Mouse (Mus musculus) cerebellum, postnatal 25 days (tissue): ENCODE measurements around the gene Ahctf1.
"Not testable (repeated sequence)": the region's sequence is repeated elsewhere in the genome, so short reads cannot be mapped to it uniquely, and the experiment has no call there.

Source experiments
- DNase-seq, 2 experiments: peaks; one replicate each; pipeline ENCODE4 v3.0.0; 2021; ENCODE audit warnings: mixed read lengths in 2 of 2

Gene Ahctf1

DNA sequence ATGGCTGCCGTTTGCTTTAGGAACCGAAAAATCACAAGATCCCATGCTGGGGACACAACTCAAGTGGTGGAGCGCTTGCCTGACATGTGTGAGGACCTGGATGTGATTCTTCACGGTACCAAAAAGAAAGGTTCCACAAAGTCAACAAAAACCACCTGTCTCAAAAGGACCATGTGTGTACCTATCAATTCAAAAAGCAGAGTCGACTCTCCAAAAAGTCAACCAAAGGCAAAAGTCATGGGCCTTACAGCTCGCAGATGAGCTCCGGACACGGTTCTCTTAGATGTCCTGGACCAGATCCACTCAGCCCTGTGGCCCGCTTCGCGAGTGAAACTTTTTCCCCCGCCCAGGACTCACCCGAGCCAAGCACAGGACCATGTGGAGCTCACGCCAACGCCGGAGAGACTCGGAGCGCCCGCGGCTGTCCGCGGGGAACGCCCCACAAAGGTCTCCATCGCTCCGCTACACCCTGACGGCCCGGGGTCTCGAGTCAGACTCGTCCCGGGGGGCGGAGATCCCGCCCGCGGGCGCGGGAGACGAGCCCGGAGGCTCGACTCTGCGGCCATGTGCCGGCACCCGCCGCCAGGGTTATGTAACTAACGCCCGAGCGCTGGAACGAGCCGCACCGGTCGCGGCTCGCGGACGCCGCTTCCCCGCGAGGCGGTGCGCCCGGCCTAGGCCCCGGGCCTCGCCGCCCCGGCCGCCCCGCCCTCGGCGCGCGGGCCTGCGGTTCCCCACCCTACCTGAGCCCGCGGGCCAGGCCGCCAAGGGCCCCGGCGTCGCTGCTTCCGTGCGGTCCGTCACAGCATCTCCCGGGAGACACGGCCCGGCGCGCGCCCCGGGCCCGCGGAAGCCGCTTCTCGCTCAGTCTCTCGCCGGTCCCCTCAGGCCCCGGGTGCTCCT lies 619 bp downstream of the Ahctf1 start, which contains the start of gene Gm10518:
TSS of gene Gm10518 (plus strand) at position 767 of the 903 bp plus-strand sequence.
- DNase-seq: peak in 1 of 2 experiments; percentile 83

DNA sequence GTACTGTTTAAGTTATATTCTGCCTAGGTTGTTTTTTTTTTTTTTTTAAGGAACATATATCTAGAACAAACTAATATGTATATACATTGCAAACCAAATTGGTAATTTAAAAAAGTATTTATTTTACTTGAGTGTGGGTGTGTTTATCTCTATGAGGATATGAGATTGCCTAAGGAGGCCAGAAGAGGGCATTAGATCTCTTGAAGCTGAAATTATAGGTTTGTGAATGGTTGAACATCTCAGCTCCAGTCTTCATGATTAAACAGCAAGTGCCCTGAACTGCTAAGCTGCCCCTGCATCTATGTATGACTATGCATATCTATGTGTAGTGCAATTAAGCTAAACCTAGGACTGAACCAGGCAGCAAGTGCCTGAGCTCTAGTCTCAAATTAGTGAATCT lies 4.7 kb downstream of the Ahctf1 start:
- no peak for DNase-seq

DNA sequence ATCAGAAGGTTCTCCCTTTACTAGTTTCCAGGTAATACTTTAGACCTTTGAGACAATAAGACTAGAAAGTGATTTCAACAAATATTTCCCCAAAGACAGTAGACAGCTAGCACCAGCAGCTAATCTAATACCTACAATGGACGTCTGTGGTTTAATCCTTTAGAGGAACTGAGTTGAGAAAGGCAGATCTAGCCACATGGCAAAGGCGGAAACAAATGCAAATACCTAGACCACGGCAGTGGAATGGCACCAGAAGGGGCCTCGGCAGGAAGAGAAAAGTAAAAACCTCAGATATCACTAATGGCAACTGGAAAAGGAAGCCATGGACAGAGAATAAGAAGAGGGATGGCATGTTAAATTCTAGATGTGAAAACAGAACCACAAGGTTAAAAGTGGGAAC lies 16.2 kb downstream of the Ahctf1 start:
- no peak for DNase-seq

DNA sequence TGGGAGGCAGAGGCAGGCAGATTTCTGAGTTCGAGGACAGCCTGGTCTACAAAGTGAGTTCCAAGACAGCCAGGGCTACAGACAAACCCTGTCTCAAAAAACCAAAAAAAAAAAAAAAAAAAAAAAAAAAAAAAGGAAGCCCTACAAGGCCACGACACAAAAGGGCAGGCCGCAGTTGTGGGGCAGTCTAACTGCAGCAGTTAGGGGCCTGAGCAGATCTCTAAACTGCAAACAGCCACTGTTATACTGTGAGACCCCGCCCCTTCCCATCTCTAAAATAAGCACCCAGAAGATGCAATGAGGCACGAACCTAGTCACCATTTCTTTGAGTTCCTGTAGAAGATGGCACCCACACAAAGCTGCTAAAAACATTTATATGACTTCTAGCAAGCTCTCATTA lies 18.0 kb downstream of the Ahctf1 start:
- no peak for DNase-seq

DNA sequence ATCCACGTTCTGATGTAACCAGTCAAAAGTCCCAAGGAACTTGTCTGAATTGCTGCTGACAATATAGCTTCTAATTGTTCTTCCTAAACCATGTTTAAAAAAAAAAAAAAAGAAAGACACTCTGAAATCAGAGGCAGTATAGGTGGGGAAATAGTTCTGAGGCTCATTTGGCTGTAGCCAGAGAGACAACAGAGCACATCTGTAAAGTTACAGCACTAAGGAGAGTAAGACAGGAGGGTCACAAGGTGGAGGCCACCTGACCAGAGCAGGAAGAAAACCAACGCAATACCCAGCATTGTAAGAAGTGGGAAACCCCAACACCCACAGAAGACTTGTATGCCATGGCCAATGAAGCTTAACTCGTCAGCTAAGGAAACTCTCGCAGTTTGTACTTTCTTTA lies 19.4 kb downstream of the Ahctf1 start:
- DNase-seq: no peak

DNA sequence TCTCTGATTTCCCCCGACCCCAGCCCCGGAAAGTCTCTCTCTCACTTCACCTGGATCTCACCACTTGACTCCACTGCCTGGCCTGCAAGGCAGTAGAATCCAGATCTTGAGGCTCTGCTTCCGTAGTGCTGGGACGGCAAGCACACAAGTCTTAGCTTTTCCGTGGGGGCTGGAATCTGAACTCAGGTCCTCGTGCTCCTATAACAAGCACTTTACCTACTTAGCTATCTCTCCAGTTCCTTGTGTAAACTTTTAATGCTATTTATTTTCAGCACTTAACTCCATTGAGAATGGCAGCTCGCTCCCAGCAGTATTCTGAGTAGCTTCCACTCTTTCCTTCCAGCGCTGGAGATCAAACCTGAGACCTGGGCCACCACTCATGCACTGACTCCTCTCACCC lies 26.6 kb downstream of the Ahctf1 start:
- no peak for DNase-seq

DNA sequence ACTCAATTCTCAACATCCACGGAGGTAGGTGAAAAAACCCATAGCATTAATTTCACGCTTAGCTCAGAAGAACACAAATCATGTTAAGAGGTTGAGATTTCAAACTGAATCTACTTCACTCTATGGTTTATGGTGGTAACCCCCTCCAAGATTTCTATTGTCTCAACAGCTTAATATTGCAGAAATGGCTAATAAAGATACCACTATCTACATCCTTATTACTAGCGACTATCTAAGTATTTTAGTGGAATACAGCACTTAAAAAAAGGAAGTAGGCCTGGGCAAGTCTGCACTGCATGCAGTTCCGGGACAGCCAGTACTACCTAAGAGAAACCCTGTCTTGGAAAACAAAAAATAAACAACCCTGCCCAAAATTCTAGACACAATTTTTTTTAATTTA lies 42.9 kb downstream of the Ahctf1 start:
- no peak for DNase-seq

DNA sequence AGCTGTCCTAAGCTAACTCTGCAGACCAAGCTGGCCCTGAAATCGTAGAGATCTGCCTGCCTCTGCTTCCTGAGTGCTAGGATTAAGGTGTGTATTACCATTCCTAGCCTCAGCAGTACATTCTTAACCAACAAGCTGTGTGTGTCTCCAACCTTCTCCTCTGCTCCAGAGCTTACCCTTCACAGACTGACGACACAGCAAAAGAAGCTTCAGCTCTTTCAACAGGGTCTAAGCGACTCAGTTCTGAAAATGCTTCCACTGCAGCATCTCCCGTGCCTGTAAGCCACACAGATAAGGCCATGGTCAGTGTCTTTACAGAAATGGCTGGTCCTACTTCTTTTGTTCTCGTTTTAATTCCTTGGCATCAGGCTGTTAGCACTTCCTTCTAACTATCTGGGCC lies 43.4 kb downstream of the Ahctf1 start:
- DNase-seq: no peak

DNA sequence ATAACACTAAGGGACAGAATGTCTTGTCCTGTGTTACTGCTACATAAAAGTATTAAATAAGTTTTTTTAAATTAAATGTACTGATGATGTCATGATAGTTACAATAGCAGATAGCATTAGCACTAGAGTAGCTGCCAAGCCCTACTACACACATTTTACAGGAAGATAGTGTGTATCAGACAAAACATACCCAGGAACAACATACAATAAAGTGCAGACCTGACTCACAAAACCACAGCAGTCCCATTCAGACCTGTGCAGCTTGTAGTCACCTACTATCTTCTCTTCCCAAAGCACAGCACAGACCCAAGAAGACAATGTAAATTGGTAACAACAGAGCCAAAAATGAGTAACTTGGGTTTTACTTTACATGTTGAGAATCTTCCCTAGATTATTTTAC lies 47.0 kb downstream of the Ahctf1 start:
- no peak for DNase-seq

DNA sequence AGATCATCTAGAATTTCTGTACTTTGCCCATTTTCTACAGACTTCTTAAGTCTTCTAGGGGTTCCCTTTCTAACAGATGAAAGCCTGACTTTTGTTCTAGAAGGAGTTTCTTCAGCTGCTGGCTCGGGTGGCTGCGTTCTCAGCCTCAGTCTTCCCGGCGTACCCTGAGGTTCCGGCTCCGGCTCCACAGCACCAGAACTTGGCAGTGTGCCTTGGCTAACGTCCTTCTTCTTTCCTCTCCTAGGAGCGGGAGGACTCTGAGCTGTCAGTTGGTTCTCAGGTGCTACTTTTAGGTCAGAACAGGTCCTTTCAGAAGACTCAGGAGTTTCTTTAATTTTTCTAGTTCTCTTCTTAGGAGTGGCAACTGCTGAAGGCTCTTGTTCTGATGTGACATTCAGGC lies 50.5 kb downstream of the Ahctf1 start:
- DNase-seq: peak; percentile 57 to 78

DNA sequence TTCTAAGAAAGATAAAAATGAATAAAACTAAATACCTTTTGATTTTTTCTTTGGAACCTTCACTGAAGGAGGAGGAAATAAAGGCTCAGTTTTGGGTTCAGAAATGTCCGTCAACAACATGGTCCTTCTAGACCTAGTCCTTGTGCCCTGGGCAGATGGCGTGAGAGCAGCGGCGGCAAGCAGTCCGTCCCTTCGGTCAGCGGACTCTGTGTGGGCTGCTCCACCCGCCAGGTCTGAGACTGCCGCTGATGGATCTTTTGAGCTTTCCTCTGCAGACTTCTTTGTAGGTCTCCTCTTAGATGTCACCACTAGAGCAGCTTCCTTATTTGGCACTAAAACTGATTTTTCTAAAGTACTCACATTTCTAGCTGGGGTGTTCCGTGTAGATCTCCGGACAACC lies 51.2 kb downstream of the Ahctf1 start:
- no peak for DNase-seq

DNA sequence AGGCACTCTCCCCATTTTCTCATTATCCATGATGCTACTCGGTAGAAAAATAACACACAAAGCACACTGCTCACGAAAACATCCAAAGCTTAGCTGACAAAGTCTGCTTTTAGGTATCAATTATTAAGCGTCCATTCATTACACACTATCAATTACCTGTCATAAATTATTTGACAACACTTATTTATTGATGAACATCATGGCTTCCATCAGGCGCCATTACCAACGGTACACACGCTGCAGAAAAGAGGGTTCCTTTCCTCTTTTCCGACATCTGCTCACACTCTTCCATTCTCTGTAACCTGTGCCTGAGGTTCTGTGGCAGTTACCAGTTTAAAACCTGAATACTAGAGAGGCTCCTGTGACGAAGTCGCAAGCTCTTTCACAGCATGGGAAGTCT lies 58.3 kb downstream of the Ahctf1 start, which contains the start of gene Kif28:
TSS of gene Kif28 (minus strand) at position 101 of the 400 bp plus-strand sequence.
- no peak for DNase-seq

DNA sequence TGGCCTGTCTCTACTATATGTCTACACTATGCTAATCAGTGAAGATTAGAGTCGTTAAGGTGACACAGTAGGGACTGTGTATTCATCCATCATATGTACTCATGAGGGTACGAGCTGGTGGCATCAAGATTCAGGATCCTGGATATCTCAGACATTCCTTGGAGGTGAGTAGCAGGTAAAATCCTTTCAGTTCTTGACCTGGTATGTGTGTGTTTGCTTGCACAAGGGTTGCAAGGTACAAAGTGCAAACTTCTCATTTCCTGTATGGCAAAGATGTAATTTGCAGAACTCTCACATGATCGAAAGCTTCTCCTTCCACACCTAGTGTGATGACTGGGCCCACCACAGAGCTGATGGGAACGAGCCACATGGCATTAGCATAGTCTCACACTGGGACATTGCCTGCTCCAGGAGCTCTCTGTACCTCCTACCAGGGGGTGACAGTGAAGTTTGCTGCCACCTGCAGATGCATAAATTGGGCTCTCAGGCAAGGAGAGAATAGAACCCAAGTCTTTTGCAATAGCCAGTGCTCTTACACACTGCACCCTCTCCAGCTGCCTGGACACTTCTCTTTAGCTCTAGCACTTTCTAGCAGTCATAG lies 59.8 kb downstream of the Ahctf1 start:
- no peak for DNase-seq

DNA sequence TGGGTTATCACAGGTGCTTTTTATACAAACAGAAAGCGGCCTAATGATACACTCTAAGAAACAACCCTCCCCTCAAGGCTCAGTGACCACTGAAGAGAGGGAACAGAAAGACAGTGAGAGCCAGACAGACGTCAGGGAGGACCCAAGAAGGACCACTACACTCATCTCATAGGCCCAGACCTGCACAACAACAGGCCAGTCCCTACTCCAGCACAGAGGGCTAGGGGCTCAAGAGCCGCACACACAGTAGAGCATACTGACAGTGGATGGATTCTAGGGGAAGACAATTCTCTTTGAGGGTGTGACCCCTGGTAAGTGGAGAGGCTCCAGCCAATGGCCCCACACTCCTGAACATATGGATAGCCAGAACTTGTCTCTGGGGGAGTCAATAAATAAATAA lies 67.0 kb downstream of the Ahctf1 start:
- DNase-seq: no peak

DNA sequence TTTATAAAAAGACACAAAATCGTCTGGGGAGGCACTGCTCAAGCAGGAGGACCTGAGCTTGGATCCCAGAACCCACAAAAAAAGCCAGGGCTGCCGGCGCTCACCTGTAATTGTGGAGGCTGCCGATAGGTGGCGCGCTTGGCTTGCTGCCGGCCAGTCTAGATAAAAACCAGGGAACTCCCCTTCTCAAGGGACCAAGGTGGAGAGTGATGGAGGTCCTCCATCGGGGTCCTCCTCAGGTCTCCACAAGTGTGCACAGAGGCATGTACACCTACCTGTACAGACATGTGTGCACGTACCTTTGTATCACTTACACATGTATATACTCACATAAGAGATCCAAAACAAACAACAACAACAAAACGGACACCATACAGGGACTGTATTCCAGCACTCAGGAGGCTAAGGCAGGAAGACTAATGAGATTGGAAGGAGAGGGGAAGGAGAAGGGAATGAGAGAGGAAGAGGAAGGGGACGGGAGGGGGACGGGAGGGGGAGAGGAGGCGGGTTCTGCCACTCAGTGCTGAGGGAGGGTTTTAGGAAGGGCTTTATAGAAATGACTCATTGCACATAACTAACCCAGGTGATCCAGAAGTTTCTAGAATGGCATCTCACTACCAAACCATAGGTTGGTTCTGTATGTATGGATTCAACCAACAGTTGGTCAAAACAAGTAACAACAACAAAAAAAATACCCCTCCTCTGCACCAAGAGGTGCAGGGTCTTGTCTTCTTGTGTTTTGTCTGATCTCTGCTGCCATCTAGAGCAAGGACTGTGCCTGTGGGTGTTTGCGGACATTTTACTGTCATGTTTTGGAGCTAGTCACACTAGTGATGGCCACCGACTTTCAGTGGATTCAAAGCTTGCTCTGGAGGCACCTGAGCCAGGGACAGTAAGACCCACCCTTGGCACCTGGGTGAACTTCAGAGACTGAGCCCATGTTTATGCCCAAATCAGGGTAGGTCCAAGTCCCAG lies 68.7 kb downstream of the Ahctf1 start:
- peak; percentile 83 to 84 for DNase-seq

DNA sequence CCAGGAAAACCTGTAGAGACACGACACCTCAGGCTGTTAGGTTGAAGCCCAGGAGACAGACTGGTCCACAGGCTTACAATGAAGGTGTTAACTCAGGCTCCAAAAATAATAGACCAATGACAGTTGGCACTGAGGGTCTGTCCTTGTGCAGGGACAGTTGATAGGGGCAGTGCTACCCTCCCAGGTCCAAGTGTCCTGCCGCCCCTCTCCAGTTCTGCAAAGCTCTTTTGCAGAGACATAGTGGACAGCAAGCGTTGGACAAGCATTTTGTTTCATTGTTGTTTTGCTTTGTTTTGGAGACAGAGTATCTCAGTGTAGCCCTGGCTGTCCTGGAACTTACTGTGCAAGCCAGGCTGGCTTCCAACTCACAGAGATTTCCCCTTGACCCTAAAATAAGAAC lies 72.1 kb downstream of the Ahctf1 start:
- DNase-seq: no peak

DNA sequence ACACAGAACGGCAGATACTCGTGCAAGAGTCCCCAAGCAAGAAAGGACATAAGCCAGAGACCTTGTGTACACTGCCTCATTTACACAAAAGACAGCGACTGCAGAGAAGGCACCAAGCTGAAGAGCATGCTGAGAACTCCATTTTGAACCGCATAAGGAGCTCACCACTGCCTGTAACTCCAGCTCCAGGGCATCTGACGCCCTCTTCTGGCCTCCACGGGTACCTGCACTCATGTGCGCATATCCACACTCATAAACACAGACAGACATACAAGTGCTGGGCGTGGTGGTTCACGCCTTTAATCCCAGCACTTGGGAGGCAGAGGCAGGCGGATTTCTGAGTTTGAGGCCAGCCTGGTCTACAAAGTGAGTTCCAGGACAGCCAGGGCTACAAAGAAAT lies 74.8 kb downstream of the Ahctf1 start:
- no peak for DNase-seq

DNA sequence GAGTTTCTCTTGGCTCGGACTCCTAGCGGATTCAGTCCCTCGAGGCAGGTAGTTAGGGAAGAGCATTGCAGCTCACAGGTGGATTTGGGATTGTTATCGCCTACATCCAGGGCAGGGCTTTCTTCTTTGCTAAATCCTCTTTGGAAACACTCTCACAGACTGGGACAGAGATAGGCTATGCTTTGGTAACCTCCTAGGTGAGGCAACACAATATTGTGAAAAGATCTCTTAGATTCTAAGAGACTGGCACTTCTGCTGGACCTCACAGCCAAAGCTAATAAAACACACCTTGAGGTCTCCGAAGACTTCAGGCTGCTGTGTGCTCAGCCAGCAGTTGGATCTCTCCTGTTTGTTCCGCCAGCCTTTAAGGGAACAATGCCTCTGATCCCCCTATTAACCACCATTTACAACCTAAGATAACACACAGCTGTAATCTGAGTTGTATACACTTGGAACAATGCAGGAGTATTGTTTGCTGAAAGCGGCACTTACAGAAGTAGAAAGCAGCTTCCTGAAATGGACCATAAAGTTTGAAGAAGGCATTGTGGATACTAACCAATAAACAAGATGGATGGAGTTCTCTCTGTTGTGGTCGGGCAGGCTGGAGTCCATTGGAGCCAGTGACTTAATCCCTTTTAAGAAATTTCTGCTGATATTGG lies 80.5 kb downstream of the Ahctf1 start:
- no peak for DNase-seq

DNA sequence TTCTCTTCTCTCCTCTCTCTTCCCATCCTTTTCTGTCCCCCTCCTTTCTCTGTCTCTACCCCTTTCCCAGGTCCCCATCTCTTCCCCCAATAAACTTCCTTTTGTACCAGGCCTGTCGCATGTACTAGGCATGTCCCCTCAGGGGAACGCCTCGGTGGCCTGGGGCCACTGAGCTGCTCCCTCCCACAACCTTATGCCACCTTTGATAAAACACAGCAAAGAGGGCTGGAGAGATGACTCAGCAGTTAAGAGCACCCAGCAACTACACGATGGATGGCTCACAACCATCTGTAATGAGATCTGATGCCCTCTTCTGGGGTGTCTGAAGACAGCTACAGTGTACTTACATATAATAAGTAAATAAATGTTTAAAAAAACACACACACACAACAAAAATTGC lies 87.7 kb downstream of the Ahctf1 start:
- no peak for DNase-seq

DNA sequence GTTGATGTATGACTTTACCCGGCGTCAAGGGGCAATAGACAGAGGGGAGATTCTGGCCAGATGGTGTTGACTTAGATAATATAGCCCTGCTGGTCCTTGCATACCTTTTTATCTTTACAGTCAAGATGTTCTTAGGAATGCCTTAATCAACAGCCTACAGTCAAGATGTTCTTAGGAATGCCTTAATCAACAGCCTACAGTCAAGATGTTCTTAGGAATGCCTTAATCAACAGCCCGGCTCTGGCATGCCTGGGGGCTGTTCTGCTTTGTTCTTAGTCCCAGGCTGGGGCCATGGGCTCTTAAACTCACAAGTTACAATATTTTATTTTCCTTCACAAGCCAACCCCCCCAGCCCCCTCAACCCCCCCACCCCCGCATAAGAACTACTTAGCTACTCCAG lies 88.2 kb downstream of the Ahctf1 start:
- not testable (repeated sequence) for DNase-seq

DNA sequence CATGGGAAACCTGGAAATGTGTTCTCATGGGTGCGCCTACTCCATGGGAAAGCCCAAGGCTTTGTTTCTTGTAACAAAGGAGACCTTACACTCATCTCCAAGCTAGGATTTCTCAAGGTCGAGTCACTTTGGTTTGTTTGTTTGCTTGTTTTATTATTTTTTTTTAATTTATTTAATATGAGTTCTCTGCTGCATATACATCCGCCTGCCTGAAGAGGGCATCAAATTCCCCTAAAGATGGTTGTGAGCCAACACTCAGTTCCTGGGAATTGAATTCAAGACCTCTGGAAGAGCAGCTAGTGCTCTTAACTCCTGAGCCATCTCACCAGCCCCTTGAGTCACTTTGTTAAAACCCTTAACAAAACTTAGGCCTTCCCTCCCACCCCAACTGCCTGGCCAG lies 90.1 kb downstream of the Ahctf1 start:
- DNase-seq: no peak

DNA sequence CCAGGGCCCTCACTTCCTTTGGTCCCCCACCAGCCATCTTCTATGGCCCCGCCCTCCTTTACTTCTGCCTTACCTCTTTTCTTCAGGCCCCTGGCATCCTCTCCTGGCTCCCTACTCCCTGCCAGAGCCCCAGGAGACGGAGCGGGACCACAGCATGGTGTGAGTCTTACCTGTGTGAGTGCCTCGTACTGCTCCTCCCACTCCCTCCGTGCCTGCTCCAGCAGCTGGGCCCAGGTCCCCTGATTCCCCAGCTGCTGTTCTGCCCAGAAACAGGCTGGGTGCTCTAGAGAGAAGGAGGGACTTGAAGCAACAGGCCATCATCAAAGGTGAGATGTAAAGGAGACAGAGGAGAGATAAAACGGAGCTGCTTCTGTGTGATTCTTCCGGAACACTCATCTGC lies 90.8 kb downstream of the Ahctf1 start:
- no peak for DNase-seq

DNA sequence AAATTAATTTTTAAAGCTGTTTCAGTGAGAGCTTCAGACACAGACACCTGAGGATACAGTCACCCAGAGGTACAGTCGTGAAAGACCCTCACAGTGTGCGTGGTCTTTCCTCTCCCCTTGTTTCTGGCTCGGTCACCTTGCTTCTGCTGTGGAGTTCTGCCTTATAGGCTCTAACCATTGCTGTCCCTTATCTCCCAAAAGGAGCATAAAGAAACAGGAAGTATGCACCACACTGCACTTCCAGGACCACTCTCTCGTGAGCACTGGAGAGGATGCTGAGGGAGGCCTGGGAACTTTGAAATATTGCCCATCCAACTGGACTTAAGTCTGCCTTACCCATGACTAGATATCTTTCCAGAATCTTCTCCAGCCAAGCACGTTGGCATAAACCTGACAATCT lies 92.7 kb downstream of the Ahctf1 start:
- no peak for DNase-seq
